Mouse (Mus musculus) common myeloid progenitor, adult 5-6 weeks (primary cell): ENCODE measurements around the gene Arhgap22. TPM values are rescaled to one million over a fixed set of nuclear protein-coding genes. Genes with fewer than 3 reads are reported as not detected.

ENCODE experiments used
- ATAC-seq: replicated peaks from 2 replicates; pipeline ENCODE4 v1.8.0; 2016; ENCODE audit warnings: low read depth, mild to moderate bottlenecking, moderate TSS enrichment, inconsistent platforms; ENCODE audit not compliant: poor library complexity, severe bottlenecking
- total RNA-seq: library from RNA; stranded (forward); fragments of 200-1000, 187-1606 nt; gene quantifications from 2 replicates; pipeline ENCODE4 v1.2.3, GENCODE M21; 2017

Arhgap22 gene
- total RNA-seq, 1 experiment from 2014 or later: 0.09 TPM

DNA sequence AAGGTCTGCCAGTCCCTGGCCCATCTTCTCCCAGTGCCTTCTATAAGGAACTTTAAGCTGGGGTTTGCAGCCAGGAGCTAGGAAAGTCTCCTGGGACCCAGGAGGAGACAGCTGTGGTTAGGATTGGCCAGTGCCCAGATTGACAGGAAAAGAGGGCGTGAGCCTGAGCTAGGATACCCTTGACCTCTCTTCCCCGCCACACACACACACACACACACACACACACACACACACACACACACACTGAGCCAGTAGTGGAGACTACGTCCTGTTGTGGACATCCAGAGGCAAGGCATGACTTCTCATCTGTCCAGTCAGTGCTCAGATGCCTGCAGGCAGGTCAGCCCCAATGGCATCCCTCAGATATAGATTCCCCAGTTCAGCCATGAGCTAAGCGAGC lies 147.7 kb downstream of the Arhgap22 start:
- ATAC-seq: no peak

DNA sequence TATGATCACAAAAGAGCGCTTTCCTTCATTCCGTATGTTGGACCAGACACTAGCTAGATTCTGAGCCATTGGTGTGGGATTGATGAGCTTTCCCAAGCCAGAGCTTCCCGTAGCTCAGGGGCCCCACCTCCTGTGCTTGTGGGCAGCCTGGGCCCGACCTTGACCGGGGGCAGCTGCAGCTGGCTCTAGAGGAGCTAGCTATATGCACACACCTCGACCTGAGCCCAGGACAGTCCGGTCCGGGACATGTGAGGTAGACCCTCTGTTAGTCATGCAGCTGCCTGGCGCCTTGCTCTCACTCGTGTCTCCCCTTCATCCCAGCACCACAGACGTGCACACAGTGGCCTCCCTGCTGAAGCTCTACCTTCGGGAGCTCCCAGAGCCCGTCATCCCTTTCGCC lies 148.3 kb downstream of the Arhgap22 start:
- ATAC-seq: no peak

DNA sequence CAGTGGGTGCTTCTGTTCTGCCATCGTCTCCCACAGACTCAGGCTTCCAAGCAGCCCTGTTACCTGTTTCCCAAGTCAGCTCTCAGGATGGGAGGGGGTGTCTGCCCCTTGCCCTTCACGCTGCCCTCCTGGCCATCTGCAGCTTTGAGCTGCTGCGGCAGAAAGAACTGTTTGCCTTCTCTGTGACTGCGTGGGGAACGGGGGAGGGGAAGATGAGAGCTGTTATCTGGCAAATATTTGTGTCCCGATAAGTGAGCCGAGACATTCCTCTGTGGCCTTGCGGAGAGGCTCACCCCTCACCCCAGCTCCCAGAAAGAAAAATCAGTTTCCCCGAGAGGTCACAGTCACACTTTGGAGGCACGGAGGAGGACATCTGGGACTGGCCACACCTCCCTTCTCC lies 149.0 kb downstream of the Arhgap22 start:
- ATAC-seq: no peak

DNA sequence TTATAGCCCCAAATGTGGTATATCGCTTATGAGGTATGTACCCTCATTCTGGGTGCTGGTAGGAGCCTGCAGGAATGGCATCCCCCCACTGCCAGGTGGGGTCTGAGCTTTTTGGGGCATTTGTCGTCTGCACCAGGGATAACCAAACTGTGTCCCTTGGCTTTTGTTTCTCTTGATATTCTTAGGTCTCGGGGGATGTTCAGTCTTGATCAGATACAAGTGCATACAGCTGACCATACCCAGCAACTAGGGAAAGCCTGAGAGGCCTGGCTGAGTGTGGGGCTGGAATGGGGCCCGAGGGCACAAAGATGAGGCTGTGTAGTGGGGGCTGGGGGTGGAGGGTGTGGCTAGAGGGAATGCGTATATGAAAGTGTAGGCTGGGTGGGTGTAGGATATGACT lies 149.8 kb downstream of the Arhgap22 start:
- ATAC-seq: no peak

DNA sequence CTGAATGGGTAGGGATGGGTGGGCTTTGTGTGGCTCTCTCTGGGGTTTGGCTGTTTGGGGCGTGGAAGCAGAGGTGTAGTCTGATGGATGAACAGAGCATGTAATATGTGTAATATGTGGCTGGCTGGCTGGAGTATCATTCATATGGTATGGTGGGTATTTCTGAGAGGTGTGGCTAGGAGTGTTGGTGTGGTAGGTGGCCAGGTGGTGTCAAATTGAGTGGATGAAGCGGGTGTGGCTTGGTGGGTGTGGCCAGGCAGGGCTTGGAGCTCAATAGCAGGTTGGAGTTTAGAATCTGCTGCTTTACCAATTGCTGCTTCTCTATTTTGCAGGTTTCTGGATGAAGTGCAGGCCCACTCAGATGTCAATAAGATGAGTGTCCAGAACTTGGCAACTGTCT lies 150.2 kb downstream of the Arhgap22 start:
- ATAC-seq: no peak

DNA sequence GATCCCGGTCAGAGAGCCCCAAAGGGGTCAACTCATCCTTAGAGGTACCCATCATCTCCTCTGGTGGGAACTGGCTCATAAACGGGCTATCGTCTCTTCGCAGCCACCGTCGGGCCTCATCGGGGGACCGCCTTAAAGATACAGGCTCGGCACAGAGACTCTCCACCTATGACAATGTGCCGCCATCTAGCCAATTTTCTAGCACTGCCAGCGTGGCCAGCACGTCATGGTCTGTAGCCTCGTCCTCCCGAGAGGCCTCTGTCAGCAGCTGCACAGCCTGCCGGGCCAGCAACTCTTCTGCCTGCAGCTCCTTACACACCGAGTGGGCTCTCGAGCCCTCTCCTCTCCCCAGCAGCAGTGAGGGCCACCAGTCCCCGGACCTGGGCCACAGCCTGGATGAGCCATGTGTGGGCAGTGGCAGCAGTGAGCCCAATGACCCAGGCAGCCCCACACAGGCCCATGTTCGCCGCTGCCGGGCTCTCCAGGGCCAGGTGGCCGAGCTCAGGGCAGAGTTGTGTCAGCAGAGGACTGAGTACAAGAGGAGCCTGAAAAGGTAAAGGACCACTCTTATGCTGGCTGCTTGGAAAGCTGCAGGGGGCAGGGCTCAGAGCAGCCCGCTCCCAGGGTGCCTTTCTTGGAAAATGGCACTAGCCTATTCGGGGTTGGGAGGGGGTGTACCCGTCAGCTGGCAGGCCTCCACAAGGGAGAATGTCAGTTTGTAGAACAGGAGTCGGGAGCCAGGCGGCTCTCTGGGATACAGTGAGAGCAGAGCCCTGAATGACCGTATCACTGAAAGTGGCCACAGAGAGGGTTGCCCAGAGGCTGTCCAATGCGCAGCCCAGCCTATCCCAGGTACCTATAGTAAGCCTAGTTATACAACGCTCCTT lies 153.3 kb downstream of the Arhgap22 start:
- ATAC-seq: no peak

DNA sequence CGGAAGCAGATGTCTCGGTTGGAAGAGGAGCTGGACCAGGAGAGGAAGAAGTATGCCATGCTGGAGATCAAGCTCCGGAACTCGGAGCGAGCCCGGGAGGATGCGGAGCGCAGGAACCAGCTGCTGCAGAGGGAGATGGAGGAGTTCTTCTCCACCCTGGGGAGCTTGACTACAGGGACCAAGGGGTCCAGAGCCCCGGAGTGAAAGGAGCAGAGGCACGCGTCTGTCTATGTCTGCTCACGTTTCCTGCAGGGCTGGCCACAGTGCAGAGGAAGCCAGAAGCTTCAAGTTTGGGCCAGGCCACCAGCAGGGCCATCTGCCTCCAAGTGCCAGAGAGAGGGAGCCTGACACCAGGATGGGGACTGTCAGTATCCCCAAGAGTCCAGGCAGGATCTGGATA lies 155.5 kb downstream of the Arhgap22 start:
- no peak for ATAC-seq

DNA sequence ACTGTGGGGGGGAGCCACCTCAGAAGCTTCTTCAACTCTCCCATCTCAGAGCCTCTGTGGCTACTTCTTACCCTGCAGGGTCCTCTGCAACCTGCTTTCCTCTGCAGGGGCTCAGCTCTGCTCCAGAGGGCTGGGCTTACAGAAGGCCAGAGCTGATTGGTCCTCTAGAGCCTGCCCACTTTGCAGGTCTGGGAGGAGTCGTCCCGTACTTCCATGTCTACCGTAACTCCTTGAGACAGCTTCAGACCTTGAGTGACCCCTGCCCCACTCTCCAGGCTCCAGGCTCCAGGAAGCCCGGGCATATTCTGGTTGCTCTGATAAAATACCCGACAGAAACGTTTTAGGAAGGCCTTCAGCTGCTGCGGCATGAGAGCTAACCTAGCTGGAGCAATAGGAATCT lies 156.2 kb downstream of the Arhgap22 start:
- peak; percentile 37; the same call in 1 of the 2 replicates for ATAC-seq

DNA sequence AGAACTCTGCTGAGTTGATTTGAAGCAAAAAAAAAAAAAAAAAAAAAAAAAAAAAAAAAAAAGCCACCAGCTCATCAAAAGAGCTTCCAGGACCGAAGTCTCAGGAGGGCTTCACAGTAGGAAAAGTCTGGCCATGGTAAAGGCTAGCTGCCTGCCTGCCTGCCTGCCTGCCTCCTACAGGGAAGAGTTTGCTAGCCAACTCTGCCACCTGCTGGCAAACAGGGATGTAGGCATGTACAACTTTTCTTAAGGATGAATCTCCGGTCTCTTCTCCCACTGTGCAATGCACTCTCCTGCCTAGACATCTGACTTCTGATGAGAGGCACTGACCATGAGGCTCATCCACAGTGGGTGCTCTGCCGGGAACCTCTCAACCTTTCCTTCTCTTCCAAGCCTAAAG lies 157.4 kb downstream of the Arhgap22 start:
- peak; percentile 85 for ATAC-seq

DNA sequence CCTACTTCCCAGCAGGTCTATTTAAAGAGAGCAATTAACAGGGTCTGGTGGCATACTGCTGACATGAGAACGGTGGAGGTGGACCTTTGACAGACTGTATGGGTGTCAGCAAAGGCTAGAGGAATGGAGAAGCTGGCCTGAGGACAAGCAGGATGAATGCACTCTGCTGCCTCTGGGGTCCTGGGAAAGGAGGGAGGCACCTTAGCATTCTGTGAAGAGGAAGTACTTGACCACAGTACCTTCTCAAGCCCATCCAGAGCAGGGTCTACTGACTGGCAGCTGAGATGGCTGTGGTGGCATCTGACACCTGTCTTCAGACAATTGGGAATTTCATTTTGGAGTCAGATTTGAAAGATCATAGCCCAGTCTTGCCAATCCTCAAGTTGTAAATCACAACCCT lies 159.4 kb downstream of the Arhgap22 start:
- ATAC-seq: no peak

DNA sequence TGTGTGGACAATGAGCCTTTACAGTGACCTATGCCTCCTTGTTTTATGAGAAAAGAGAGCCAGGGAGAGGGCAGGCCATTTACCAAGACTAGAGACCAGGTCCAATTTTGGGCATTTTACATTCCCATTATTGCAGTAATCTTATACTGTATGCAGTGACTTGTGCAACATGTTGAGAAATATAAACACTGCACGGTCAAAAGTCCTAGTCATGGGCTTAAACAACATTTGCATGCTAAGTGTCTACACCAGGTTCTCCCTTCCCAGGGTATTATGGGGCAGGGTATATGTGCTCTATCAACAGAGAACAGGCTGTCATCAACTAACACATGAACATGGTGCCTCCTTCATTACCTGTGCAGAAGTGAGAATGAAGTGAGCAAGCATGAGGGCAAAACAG lies 160.3 kb downstream of the Arhgap22 start:
- ATAC-seq: no peak

DNA sequence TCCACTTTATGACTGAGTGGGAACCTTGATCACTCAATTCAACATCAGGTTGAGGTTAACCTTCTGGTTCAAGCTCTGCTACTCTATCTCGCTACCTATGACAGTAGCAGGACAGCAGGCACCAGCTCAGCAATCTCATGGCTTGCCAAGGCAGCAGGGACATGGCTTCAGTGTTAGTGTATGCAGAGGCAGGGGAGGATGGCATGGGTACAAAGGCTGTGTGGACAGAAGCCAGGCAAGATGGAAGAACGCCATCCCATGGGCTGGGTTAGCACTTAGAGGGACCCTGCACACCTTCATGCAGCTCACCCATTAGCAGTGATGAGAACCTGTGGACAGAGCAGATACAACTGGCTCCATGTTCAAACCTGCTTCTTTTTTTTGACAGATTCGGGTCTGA lies 163.4 kb downstream of the Arhgap22 start:
- ATAC-seq: no peak

DNA sequence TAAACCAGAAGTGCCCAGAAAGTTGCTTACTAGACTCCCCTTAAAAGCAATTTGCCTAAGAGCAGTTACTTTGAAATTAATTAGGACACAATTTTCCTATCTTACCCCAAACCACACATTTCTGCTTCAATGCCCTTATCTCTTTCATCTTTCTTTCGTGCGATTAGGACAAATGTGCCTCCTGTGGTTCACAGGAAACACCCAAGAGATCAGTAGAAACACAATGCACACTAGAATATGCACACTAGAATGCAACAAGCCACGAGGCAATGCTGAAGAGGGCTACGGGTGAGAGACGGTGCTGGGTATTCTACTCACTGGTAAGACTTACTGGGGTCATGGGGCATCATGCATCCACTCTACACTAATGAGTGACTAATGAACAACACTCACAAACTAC lies 164.9 kb downstream of the Arhgap22 start:
- ATAC-seq: 0 out of 2 replicates have a peak, but pooled peaks have one; percentile 22

DNA sequence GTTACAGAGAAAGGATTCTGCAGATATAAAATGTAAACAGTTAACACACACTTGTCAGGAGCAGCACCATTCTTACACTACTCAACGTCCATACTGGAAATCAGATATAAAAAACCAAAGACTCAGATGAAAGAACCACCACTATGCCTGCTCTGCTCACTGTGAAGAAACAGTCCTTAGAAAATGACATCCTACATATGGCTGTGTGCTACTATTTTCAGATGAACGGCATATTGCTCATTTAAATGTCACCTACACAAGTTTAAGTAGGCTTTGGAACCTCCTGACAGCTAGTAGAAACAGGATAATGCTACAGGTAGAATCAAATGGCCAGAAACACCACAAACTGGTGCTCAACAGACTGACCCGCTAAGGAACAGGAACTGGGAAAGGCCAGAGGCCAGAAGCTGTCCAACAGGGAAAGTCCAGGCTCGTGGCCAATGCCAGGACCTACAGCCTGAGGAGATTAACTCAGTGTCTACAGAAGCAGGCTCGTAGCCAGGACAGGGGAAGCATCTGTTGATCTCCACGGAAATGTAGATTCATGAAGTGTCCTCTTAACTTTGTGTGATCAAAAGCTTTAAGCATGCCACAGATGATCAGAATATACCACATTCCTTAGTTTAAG lies 167.1 kb downstream of the Arhgap22 start:
- no peak for ATAC-seq

DNA sequence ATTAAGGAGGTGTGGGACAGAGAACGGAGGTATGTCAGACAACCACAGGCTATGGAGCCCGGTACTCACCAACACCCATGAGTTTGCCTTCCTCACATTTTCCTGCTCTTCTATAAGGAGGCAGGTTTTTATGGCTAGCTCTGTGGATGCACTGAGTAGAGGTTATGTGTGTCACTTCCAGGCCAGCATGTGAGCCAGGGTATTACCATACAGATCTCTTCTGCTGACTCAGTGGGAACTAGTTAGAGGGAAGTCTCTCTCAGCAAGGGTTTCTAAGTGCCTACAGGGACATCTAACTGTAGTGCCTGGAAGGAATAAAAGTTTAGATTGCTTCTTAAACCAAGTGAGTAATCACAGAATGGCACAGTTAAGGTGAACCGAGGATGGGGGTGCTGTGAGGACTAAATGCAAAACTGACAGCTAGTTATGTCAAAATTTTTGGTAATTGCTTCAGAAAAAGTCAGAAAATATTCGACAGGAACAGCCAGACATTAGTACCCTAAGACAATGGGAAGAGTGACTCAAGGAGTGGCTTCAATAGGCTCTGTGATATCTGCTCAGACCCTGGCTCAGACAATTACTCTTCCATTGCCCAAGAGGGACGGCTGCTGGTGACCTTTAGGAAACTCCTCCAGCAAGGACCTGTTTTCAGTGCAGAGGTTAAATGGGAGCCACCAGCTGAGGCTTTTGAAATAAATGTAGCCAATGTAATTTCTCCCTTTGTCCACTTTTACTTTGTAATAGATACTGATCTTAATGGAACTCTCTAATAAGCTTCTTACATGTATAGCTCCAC lies 184.4 kb downstream of the Arhgap22 start:
- ATAC-seq: no peak

DNA sequence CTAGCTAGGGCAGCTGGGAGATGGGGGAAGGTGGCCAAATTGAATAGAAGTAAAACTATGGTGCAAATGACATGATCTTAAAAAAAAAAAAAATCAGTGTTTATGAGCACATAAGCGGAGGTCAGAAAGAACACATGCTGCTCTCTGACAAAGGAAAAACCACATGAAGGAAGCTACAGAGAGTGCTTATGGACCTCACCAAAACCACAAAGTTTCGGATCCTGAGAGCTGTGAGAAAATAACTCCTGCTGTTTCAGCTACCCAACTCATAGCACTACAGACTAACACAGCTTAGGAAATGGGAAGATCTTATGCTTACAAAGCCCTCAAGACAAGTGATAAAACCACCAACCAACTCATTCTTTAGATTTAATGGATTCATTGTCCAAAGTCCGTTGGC lies 186.2 kb downstream of the Arhgap22 start:
- peak; percentile 83 for ATAC-seq

DNA sequence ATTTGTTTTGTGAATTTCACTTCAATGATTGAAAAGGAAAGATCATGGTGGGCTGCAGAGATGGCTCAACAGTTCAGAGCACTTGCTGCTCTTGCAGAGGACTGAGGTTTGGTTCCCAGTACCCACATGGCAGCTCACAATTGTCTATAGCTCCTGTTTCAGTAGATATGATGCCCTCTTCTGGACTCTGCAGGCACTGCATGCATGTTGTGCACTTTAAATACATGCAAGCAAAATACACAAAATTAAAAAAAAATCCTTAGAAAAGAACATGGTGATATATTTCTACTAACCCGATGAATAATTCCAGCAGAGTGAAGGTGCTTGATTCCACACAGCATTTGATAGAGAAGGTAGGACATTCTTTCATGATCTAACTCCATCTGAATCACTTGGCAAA lies 188.5 kb downstream of the Arhgap22 start:
- no peak for ATAC-seq

DNA sequence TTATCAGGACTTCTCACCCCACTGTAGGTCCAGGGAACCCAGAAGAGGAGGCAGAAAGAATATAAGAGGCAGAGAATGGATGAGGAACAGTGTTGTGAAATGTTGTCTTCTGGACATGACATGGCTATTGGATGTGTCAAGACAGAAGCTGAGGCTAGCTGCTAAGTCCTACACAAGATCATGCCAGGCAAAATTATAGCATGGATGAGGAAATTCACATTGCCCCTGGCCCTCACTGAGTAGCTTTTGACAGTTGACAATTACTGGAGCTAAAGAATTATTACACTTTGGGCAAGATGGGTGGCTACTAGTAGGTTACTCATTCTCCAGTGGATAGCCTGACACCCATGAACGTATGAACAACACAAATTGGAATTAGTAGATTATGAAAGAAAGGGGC lies 201.9 kb downstream of the Arhgap22 start:
- no peak for ATAC-seq

DNA sequence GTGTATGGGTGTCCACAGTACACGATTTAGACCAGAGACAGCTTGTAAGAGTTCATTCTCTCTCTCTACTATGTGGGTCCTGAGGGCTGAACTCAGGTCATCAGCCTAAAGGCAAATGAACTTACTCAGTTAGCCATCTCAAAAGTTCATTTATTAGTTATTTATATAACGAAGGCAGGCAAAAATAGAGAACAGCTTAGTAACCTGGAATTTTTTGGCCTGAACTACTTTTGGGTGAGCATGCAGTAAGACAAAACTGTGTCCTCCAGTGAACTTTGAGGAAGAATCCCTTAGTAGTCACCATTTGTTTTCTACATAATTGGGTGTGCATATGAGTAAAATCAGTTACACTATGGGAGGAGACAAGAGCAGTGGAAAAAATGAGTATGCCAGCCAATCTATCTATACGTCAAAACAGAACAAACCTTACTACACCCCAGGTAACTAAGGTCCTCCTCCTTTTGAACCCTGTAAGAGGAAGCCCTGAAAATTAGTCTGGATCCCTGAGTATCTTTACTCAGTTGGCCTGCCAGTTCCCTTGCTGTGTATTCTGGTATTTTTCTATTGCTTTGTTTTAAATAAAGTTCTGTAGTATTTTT lies 204.6 kb downstream of the Arhgap22 start:
- ATAC-seq: no peak
